Mouse (Mus musculus) common myeloid progenitor, adult 5-6 weeks (primary cell): ENCODE measurements around the gene Kcnk5. TPM values are rescaled to one million over a fixed set of nuclear protein-coding genes. Genes with fewer than 3 reads are reported as not detected.

Experiments
- ATAC-seq: replicated peaks from 2 replicates; pipeline ENCODE4 v1.8.0; 2016; ENCODE audit warnings: low read depth, mild to moderate bottlenecking, moderate TSS enrichment, inconsistent platforms; ENCODE audit not compliant: poor library complexity, severe bottlenecking
- total RNA-seq: library from RNA; stranded (forward); fragments of 200-1000, 187-1606 nt; gene quantifications from 2 replicates; pipeline ENCODE4 v1.2.3, GENCODE M21; 2017

The Kcnk5 gene
- total RNA-seq, 1 experiment from 2014 or later, result 13.9 TPM

- no peak for ATAC-seq
Measured at GRCm38 (mm10) chr14:20169251-20169650, 12.4 kb downstream of the Kcnk5 start.

- no peak for ATAC-seq
Measured at GRCm38 (mm10) chr14:20168478-20168877, 13.1 kb downstream of the Kcnk5 start.

- no peak for ATAC-seq
Measured at GRCm38 (mm10) chr14:20168054-20168453, 13.6 kb downstream of the Kcnk5 start.

GRCm38 (mm10) chr14:20165413-20165812, 16.2 kb downstream of the Kcnk5 start:
- no peak for ATAC-seq

GRCm38 (mm10) chr14:20164438-20164837, 17.2 kb downstream of the Kcnk5 start:
- ATAC-seq, result no peak

- no peak for ATAC-seq
Measured at GRCm38 (mm10) chr14:20162686-20163085, 18.9 kb downstream of the Kcnk5 start.

- no peak for ATAC-seq
Measured at GRCm38 (mm10) chr14:20158727-20159681, 22.6 kb downstream of the Kcnk5 start.

- no peak for ATAC-seq
Measured at GRCm38 (mm10) chr14:20157595-20157994, 24.0 kb downstream of the Kcnk5 start.

- no peak for ATAC-seq
Measured at GRCm38 (mm10) chr14:20155718-20156117, 25.9 kb downstream of the Kcnk5 start.

- ATAC-seq, result no peak
Measured at GRCm38 (mm10) chr14:20154937-20155336, 26.7 kb downstream of the Kcnk5 start.

- peak; percentile 53; the same call in 1 of the 2 replicates for ATAC-seq
Measured at GRCm38 (mm10) chr14:20154245-20154644, 27.4 kb downstream of the Kcnk5 start.

- ATAC-seq, result no peak
Measured at GRCm38 (mm10) chr14:20149127-20150080, 32.2 kb downstream of the Kcnk5 start.

GRCm38 (mm10) chr14:20148514-20148913, 33.1 kb downstream of the Kcnk5 start:
- no peak for ATAC-seq

- ATAC-seq, result no peak
Measured at GRCm38 (mm10) chr14:20147854-20148253, 33.8 kb downstream of the Kcnk5 start.

- ATAC-seq, result no peak
Measured at GRCm38 (mm10) chr14:20144093-20144492, 37.5 kb downstream of the Kcnk5 start.

- ATAC-seq, result no peak
Measured at GRCm38 (mm10) chr14:20138484-20139355, 42.9 kb downstream of the Kcnk5 start, which contains the start of gene Saysd1. Saysd1 (minus strand) TSS chr14:20138534.

GRCm38 (mm10) chr14:20134965-20135671, 46.5 kb downstream of the Kcnk5 start:
- ATAC-seq, result no peak

- no peak for ATAC-seq
Measured at GRCm38 (mm10) chr14:20128162-20128561, 53.4 kb downstream of the Kcnk5 start.
